Mouse (Mus musculus) T-helper 2 cell (primary cell): ENCODE measurements at regions not wholly inside any gene's neighbourhood (a gene's known extent, or its start where the extent isn't known, plus 50 kb on each side); places are given as distances from the start of the nearest gene placed in this dataset.

ENCODE experiments used
- in situ Hi-C: fragments of 300-600 bp; cut with MboI, MseI; formaldehyde crosslinking; loops from one replicate; pipeline ENCODE4 v1.15.1; 2025; ENCODE audit warnings: high pct_unique_total_duplicates

DNA sequence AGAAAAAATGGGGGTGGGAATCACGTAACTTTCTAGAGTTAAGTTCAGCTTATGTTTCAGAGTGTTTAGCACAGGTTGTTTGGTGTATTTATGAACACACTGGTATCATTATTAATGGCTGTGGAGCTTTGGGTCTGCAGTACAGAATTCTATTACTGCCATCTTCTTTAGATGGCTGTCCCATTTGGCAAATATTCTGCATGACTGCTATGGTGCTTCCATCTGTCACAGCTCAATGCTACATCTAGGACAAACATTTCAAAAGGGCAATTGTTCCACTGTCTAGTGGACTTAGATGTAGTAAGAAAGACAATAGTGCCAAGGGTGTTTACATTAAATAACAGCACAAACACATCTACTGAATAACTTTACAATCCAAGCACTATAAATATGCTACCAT is 2536.3 kb downstream of the Pcdh9 start:
- in situ Hi-C loops: loop anchor here (10.0 kb wide), 1 partner anchor 1401 kb away; no protein-coding TSS in a partner anchor

DNA sequence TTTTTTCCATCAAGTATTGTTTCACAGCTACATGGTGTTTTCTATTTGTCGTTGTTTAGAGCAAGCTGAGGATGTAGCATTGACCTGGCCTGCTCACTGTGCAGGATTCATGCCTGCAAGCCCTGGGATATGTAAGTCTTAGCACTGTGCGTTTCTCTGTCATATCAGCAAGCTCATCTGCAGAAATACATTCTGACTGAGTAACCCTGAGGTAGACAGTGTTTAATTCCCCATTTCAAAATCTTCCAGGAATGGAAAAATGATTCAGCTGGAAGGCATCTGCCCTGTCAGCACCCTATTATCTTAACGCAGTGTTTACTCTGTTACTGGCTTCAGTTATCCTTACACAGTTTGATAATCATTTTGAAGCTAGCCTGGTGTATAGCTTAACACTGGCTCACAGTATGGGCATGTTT is 2563.8 kb downstream of the Pcdh9 start:
- in situ Hi-C loops: no loop called here
